Mouse (Mus musculus): ENCODE measurements around the gene Hist1h4c. TPM values are rescaled to one million over a fixed set of nuclear protein-coding genes. Genes with fewer than 3 reads are reported as not detected.
A peak's percentile ranks its signal among the peaks of the same experiment; 100 is the strongest.

Hist1h4c gene
- 100 to 1,000 TPM in 1 of 2 experiments, 10 to 100 TPM in 1; 94.6 to 106 TPM for total RNA-seq (2021)
- long read RNA-seq, experiment 1 = 0 reads
- long read RNA-seq, experiment 2 = 0 reads

GRCm38 (mm10) chr13:23698300-23698693 lies at the start of gene Hist1h4c:
Gene Hist1h4c, minus strand, starts transcription at chr13:23698454.
- peak; percentile 99 to 100 for DNase-seq (ENCODE audit: low spot score in 2 of 2)

GRCm38 (mm10) chr13:23747892-23748288 lies 49.6 kb upstream of the Hist1h4c start:
- no peak for DNase-seq (ENCODE audit: low spot score in 2 of 2)

GRCm38 (mm10) chr13:23747081-23747891 lies 49.0 kb upstream of the Hist1h4c start:
- no peak for DNase-seq (ENCODE audit: low spot score in 2 of 2)

GRCm38 (mm10) chr13:23746201-23747080 lies 48.2 kb upstream of the Hist1h4c start, which contains the start of gene Hist1h2bb:
Gene Hist1h2bb, plus strand, starts transcription at chr13:23746734.
- DNase-seq (ENCODE audit: low spot score in 2 of 2) = peak; percentile 74 to 92

- peak; percentile 79 to 92 for DNase-seq (ENCODE audit: low spot score in 2 of 2)
These were observed 47.3 kb upstream of the Hist1h4c start, which contains the start of gene Hist1h3c for GRCm38 (mm10) chr13:23745381-23746161. Gene Hist1h3c, minus strand, starts transcription at chr13:23745602.

GRCm38 (mm10) chr13:23744421-23745380 lies 46.4 kb upstream of the Hist1h4c start:
- DNase-seq (ENCODE audit: low spot score in 2 of 2) = no peak

- DNase-seq (ENCODE audit: low spot score in 2 of 2) = no peak
These were observed 45.7 kb upstream of the Hist1h4c start for GRCm38 (mm10) chr13:23743963-23744362.

- DNase-seq (ENCODE audit: low spot score in 2 of 2) = no peak
These were observed 45.0 kb upstream of the Hist1h4c start for GRCm38 (mm10) chr13:23743215-23743614.

- no peak for DNase-seq (ENCODE audit: low spot score in 2 of 2)
These were observed 43.8 kb upstream of the Hist1h4c start for GRCm38 (mm10) chr13:23742007-23742406.

GRCm38 (mm10) chr13:23740910-23741309 lies 42.7 kb upstream of the Hist1h4c start:
- DNase-seq (ENCODE audit: low spot score in 2 of 2) = no peak

- no peak for DNase-seq (ENCODE audit: low spot score in 2 of 2)
These were observed 42.1 kb upstream of the Hist1h4c start for GRCm38 (mm10) chr13:23740256-23740840.

GRCm38 (mm10) chr13:23739922-23740252 lies 41.6 kb upstream of the Hist1h4c start:
- DNase-seq (ENCODE audit: low spot score in 2 of 2) = no peak

GRCm38 (mm10) chr13:23739069-23739921 lies 41.0 kb upstream of the Hist1h4c start:
- peak; percentile 90 to 97 for DNase-seq (ENCODE audit: low spot score in 2 of 2)

- peak; percentile 88 for DNase-seq (ENCODE audit: low spot score in 2 of 2)
These were observed 40.4 kb upstream of the Hist1h4c start, which contains the start of gene Hist1h1c for GRCm38 (mm10) chr13:23738677-23739068. Gene Hist1h1c, plus strand, starts transcription at chr13:23738808.

GRCm38 (mm10) chr13:23738041-23738440 lies 39.8 kb upstream of the Hist1h4c start:
- no peak for DNase-seq (ENCODE audit: low spot score in 2 of 2)

GRCm38 (mm10) chr13:23737091-23737490 lies 38.8 kb upstream of the Hist1h4c start:
- DNase-seq (ENCODE audit: low spot score in 2 of 2) = no peak

GRCm38 (mm10) chr13:23732156-23732804 lies 34.0 kb upstream of the Hist1h4c start:
- no peak for DNase-seq (ENCODE audit: low spot score in 2 of 2)

- no peak for DNase-seq (ENCODE audit: low spot score in 2 of 2)
These were observed 32.2 kb upstream of the Hist1h4c start for GRCm38 (mm10) chr13:23730479-23730878.
